ENCODE assay signal across 9 mouse cellular contexts in genomic region chr6:38144161-38144998, GRCm38 (mm10). TPM values are rescaled to one million over a fixed set of nuclear protein-coding genes. Genes with fewer than 3 reads are reported as not detected.
DNase-seq lines count a peak whose midpoint lies in the region; ATAC-seq lines count a peak whose summit lies in the region.
"Had no signal": no experiment of that assay in that cellular context is flagged by ENCODE, and none has a peak within 500 bp of the region (broad histone marks: within the 10 kb centered on the region; RNA-seq: fewer than 3 reads in every experiment).

No protein-coding gene starts in this region.

- H3K4me1 ChIP-seq in heart, embryonic 13.5 days = peaks cover 39% of the 10 kb centered on the region
- H3K4me1 ChIP-seq in stomach, embryonic 16.5 days (ENCODE audit: control insufficient read depth, insufficient read depth, low read length) = peaks cover 17% of the 10 kb centered on the region; the same call in 1 of the 2 replicates

- H3K27me3 ChIP-seq in heart, embryonic 13.5 days (replicated peaks) = no peaks in the 10 kb centered on the region
- no peaks in the 10 kb centered on the region for H3K27me3 ChIP-seq in stomach, embryonic 16.5 days (ENCODE audit: control insufficient read depth, insufficient read depth, low read length)

- 55% methylated on average over 9 of the region's 9 CpGs for WGBS in heart, embryonic 13.5 days
- WGBS in large intestine, adult 2 months = 14% methylated on average over 9 of the region's 9 CpGs
- WGBS in stomach, embryonic 16.5 days = 33% methylated on average over 9 of the region's 9 CpGs

- no peaks in the 10 kb centered on the region for H3K9me3 ChIP-seq in heart, embryonic 13.5 days
- no peaks in the 10 kb centered on the region for H3K9me3 ChIP-seq in stomach, embryonic 16.5 days (replicated peaks; ENCODE audit: control insufficient read depth, low read length)

- H3K4me3 ChIP-seq in heart, embryonic 13.5 days = no peak overlapping the region
- H3K4me3 ChIP-seq in stomach, embryonic 16.5 days (replicated peaks; ENCODE audit: low read length) = no peak overlapping the region

- peak overlapping the region; percentile 71 for H3K27ac ChIP-seq in heart, embryonic 13.5 days (replicated peaks)
- H3K27ac ChIP-seq in stomach, embryonic 16.5 days (ENCODE audit: low read length) = peak overlapping the region; percentile 50
- H3K27ac ChIP-seq: liver, embryonic 14.5 days had no signal

- peak; percentile 53 for DNase-seq in urinary bladder, postnatal 25 days (ENCODE audit: low spot score)
- DNase-seq in urinary bladder, postnatal 10 days (ENCODE audit: low spot score) = no peak
- peak; percentile 57 for DNase-seq in large intestine, adult 2 months (ENCODE audit: low read depth, low spot score)
- DNase-seq in cerebellum, adult 8-10 months = no peak
- DNase-seq in spleen, postnatal 4 days (ENCODE audit: low spot score in 2 of 2) = no peak
- DNase-seq in c-Kit-positive CD71-positive TER-119-positive erythroid progenitor cells, embryonic 14.5 days (ENCODE audit: low spot score) = no peak

- peaks cover 25% of the 10 kb centered on the region for H3K36me3 ChIP-seq in heart, embryonic 13.5 days
- H3K36me3 ChIP-seq in stomach, embryonic 16.5 days (ENCODE audit: control insufficient read depth, insufficient read depth, low read length) = no peaks in the 10 kb centered on the region

- H3K4me2 ChIP-seq in heart, embryonic 13.5 days = no peak overlapping the region
- no peak overlapping the region for H3K4me2 ChIP-seq in stomach, embryonic 16.5 days (ENCODE audit: low read depth, low read length)

- no peak for ATAC-seq in heart, embryonic 13.5 days (ENCODE audit: extremely low read depth, insufficient number of reproducible peaks, low FRiP score, low TSS enrichment)
- ATAC-seq in stomach, embryonic 16.5 days (ENCODE audit: insufficient read depth, low FRiP score) = peak; percentile 59

- H3K9ac ChIP-seq in heart, embryonic 13.5 days = no peak overlapping the region
- H3K9ac ChIP-seq in stomach, embryonic 16.5 days (ENCODE audit: low read length) = no peak overlapping the region
- H3K9ac ChIP-seq: liver, embryonic 14.5 days had no signal

RNA-seq across cellular contexts. Expression of gene Atp6v0a4, which starts 20.0 kb away (rescaled TPM):
- polyA plus RNA-seq in heart, embryonic 13.5 days (2015; fragmentation: Nextera tagmentation; extraction: Ambion mirVana) = 0.45 and 0.47 TPM in 2 replicates
- polyA plus RNA-seq in large intestine, adult 2 months (2012; rRNA removed) = 0.34 and 0.61 TPM in 2 replicates
- 9.3 and 17.7 TPM in 2 replicates for polyA plus RNA-seq in stomach, embryonic 16.5 days (2015; fragmentation: Nextera tagmentation; extraction: Ambion mirVana)

RNA-seq across cellular contexts. Expression of gene Tmem213, which starts 35.3 kb away (rescaled TPM):
- polyA plus RNA-seq in heart, embryonic 13.5 days (2015; fragmentation: Nextera tagmentation; extraction: Ambion mirVana) = not detected in 2 replicates
- not detected in 2 replicates for polyA plus RNA-seq in large intestine, adult 2 months (2012; rRNA removed)
- polyA plus RNA-seq in stomach, embryonic 16.5 days (2015; fragmentation: Nextera tagmentation; extraction: Ambion mirVana) = 2.6 and 2.9 TPM in 2 replicates
- polyA plus RNA-seq: liver, embryonic 14.5 days had no signal

Comparison
In these comparisons a context has a peak if more than half of its experiments do, and no peak if none do; other contexts are left out.
1. DNase-seq: peak in urinary bladder, postnatal 25 days (single experiment) and large intestine, adult 2 months (single experiment); none in urinary bladder, postnatal 10 days (single experiment), cerebellum, adult 8-10 months (single experiment), spleen, postnatal 4 days (0 of 2) and c-Kit-positive CD71-positive TER-119-positive erythroid progenitor cells, embryonic 14.5 days (single experiment).